Mouse (Mus musculus) myocyte (in vitro differentiated cells): Measurements from ENCODE around the gene Tm4sf5.

Experiments used
- E2F4 ChIP-seq: IDR thresholded peaks from one replicate; pipeline ENCODE4 v1.6.1; 2011; ENCODE audit warnings: mild to moderate bottlenecking, control low read depth, moderate library complexity; ENCODE audit not compliant: insufficient read depth
- MYOD1 ChIP-seq, 3 experiments: IDR thresholded peaks; one replicate each; pipeline ENCODE4 v1.6.1; 2011; ENCODE audit warnings: control low read depth in 2 of 3, low read depth in 2 of 3, mild to moderate bottlenecking in 2 of 3, moderate library complexity in 1 of 3; ENCODE audit not compliant: insufficient read length in 2 of 3, control insufficient read depth in 1 of 3
- POLR2A ChIP-seq: IDR thresholded peaks from one replicate; pipeline ENCODE4 v1.6.1; 2011; ENCODE audit warnings: low read depth, mild to moderate bottlenecking, control low read depth, moderate library complexity; ENCODE audit not compliant: insufficient read length

GRCm38 (mm10) chr11:70514288-70514687 is 9.2 kb downstream of the Tm4sf5 start, which contains the start of gene Vmo1:
- TF ChIP-seq POLR2A (no peak), E2F4 (no peak), MYOD1 (IDR thresholded peaks at IDR 0.05; ENCODE audit: control insufficient read depth in 1 of 3, insufficient read length in 2 of 3, low read depth in 2 of 3) (no peak)
